Mouse (Mus musculus) brain, embryonic 18.5 days (tissue): ENCODE data around the gene Tesc.

Experiments
- DNase-seq: peaks from one replicate; pipeline ENCODE4 v3.0.0-alpha.2; 2012; ENCODE audit warnings: low read depth, low spot score

Gene Tesc

GRCm38 (mm10) chr5:118015669-118016068 lies 11.9 kb upstream of the Tesc start:
- no peak for DNase-seq

- no peak for DNase-seq
These were observed 10.0 kb upstream of the Tesc start for GRCm38 (mm10) chr5:118017527-118017926.

- DNase-seq, result no peak
These were observed 7.6 kb upstream of the Tesc start for GRCm38 (mm10) chr5:118019905-118020304.

GRCm38 (mm10) chr5:118023053-118023452 lies 4.5 kb upstream of the Tesc start:
- DNase-seq, result no peak

- DNase-seq, result no peak
These were observed 1.7 kb upstream of the Tesc start for GRCm38 (mm10) chr5:118025880-118026279.

- no peak for DNase-seq
These were observed 1.2 kb upstream of the Tesc start for GRCm38 (mm10) chr5:118026343-118026742.

- DNase-seq, result no peak
These were observed 344 bp upstream of the Tesc start for GRCm38 (mm10) chr5:118027101-118027697.

- no peak for DNase-seq
These were observed 870 bp downstream of the Tesc start for GRCm38 (mm10) chr5:118028191-118029034.

GRCm38 (mm10) chr5:118029035-118029408 lies 1.5 kb downstream of the Tesc start:
- no peak for DNase-seq

- DNase-seq, result no peak
These were observed 1.9 kb downstream of the Tesc start for GRCm38 (mm10) chr5:118029420-118029819.

- no peak for DNase-seq
These were observed 2.6 kb downstream of the Tesc start for GRCm38 (mm10) chr5:118030022-118030675.

GRCm38 (mm10) chr5:118031059-118031458 lies 3.5 kb downstream of the Tesc start:
- no peak for DNase-seq

GRCm38 (mm10) chr5:118031508-118031907 lies 4.0 kb downstream of the Tesc start:
- no peak for DNase-seq

GRCm38 (mm10) chr5:118033328-118033727 lies 5.8 kb downstream of the Tesc start:
- no peak for DNase-seq

- DNase-seq, result no peak
These were observed 6.2 kb downstream of the Tesc start for GRCm38 (mm10) chr5:118033740-118034139.

- DNase-seq, result no peak
These were observed 7.1 kb downstream of the Tesc start for GRCm38 (mm10) chr5:118034632-118035031.

- DNase-seq, result no peak
These were observed 8.2 kb downstream of the Tesc start for GRCm38 (mm10) chr5:118035786-118036185.

- no peak for DNase-seq
These were observed 9.6 kb downstream of the Tesc start for GRCm38 (mm10) chr5:118036888-118037797.

GRCm38 (mm10) chr5:118037798-118038484 lies 10.4 kb downstream of the Tesc start:
- DNase-seq, result no peak

- no peak for DNase-seq
These were observed 11.7 kb downstream of the Tesc start for GRCm38 (mm10) chr5:118039241-118039668.

- no peak for DNase-seq
These were observed 15.1 kb downstream of the Tesc start for GRCm38 (mm10) chr5:118042599-118042998.
